Mouse (Mus musculus) ES-E14 (cell line): ENCODE measurements at regions not wholly inside any gene's neighbourhood (a gene's known extent, or its start where the extent isn't known, plus 50 kb on each side); places are given as distances from the start of the nearest gene placed in this dataset.

ENCODE experiments used
- HCFC1 ChIP-seq: IDR thresholded peaks from 2 replicates; pipeline ENCODE4 v1.6.1; 2012; ENCODE audit warnings: low read length, inconsistent platforms, borderline replicate concordance; ENCODE audit not compliant: insufficient read depth
- ZC3H11A ChIP-seq: IDR thresholded peaks from 2 replicates; pipeline ENCODE4 v1.6.1; 2012; ENCODE audit warnings: low read depth, mild to moderate bottlenecking, inconsistent platforms, low read length, borderline replicate concordance
- ZNF384 ChIP-seq: IDR thresholded peaks from 2 replicates; pipeline ENCODE4 v1.6.1; 2012; ENCODE audit warnings: low read depth, low read length, inconsistent platforms

DNA sequence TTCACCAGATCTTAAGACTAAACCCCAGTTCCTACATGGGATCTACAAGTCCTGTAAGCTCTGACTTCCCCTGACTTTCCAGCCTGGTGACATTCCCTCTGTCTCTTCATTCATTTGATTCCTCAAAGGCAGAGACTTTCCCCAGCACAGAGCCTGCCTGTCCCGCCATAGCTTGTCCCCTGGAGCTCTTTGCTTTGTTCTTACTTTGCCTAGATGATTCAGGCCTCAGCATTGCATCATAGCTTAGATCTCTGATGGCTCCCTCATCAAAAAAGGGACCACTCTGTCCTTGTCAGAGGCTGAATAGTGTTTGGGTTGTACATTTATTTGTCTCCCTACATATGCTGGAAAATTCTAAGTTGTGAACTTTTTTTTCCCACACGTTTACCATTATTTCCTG lies 57.6 kb upstream of the Exoc6 start:
- TF ChIP-seq ZNF384 (no peak), ZC3H11A (no peak), HCFC1 (no peak)
